In genomic region chr10:117478202-117478930, GRCm38 (mm10) we compare ENCODE assay signal across 10 mouse cellular contexts.
DNase-seq lines count a peak whose midpoint lies in the region; ATAC-seq and TF ChIP-seq lines count a peak whose summit lies in the region.
"Had no signal": no experiment of that assay in that cellular context is flagged by ENCODE, and none has a peak within 500 bp of the region (broad histone marks: within the 10 kb centered on the region; RNA-seq: fewer than 3 reads in every experiment).

No protein-coding gene starts in this region.

- TF ChIP-seq CTCF in liver, postnatal 0 days (IDR thresholded peaks at IDR 0.05; ENCODE audit: low read depth) = no peak

- H3K4me3 ChIP-seq in forebrain, embryonic 16.5 days (replicated peaks; ENCODE audit: low read length) = peak overlapping the region; percentile 32
- H3K4me3 ChIP-seq in midbrain, embryonic 15.5 days = peak overlapping the region; percentile 25
- H3K4me3 ChIP-seq in liver, postnatal 0 days (ENCODE audit: low read depth, low read length) = no peak overlapping the region
- H3K4me3 ChIP-seq in liver, embryonic 11.5 days (ENCODE audit: low read depth, low read length) = no peak overlapping the region
- H3K4me3 ChIP-seq: heart, embryonic 15.5 days had no signal

- H3K27ac ChIP-seq in forebrain, embryonic 16.5 days (ENCODE audit: low read length) = no peak overlapping the region
- H3K27ac ChIP-seq in midbrain, embryonic 15.5 days = peak overlapping the region; percentile 63
- H3K27ac ChIP-seq in liver, postnatal 0 days (ENCODE audit: low read depth) = no peak overlapping the region
- H3K27ac ChIP-seq in liver, embryonic 11.5 days (ENCODE audit: low read depth, low read length) = no peak overlapping the region
- H3K27ac ChIP-seq: heart, embryonic 15.5 days had no signal

- H3K4me1 ChIP-seq in forebrain, embryonic 16.5 days (replicated peaks; ENCODE audit: control insufficient read depth, insufficient read depth, low read length) = peaks cover 4% of the 10 kb centered on the region; the same call in 1 of the 2 replicates
- peaks cover 4% of the 10 kb centered on the region; the same call in 1 of the 2 replicates for H3K4me1 ChIP-seq in midbrain, embryonic 15.5 days
- H3K4me1 ChIP-seq in liver, postnatal 0 days (ENCODE audit: insufficient read depth) = no peaks in the 10 kb centered on the region
- H3K4me1 ChIP-seq in liver, embryonic 11.5 days (replicated peaks; ENCODE audit: control insufficient read depth, insufficient read depth, low read length) = no peaks in the 10 kb centered on the region
- H3K4me1 ChIP-seq: heart, embryonic 15.5 days had no signal

- 19% methylated on average over 23 of the region's 23 CpGs for WGBS in forebrain, embryonic 16.5 days
- 29% methylated on average over 23 of the region's 23 CpGs for WGBS in midbrain, embryonic 15.5 days
- 85% methylated on average over 23 of the region's 23 CpGs for WGBS in liver, postnatal 0 days (ENCODE audit: insufficient replicate concordance)
- WGBS in liver, embryonic 11.5 days = 82% methylated on average over 23 of the region's 23 CpGs

- peak overlapping the region; percentile 41 for H3K9ac ChIP-seq in forebrain, embryonic 16.5 days (replicated peaks; ENCODE audit: low read depth, low read length)
- peak overlapping the region; percentile 25; the same call in 1 of the 2 replicates for H3K9ac ChIP-seq in midbrain, embryonic 15.5 days
- no peak overlapping the region for H3K9ac ChIP-seq in liver, postnatal 0 days (replicated peaks)
- no peak overlapping the region for H3K9ac ChIP-seq in liver, embryonic 11.5 days (ENCODE audit: low read depth, low read length)
- H3K9ac ChIP-seq: heart, embryonic 15.5 days had no signal

- H3K27me3 ChIP-seq in forebrain, embryonic 16.5 days (replicated peaks; ENCODE audit: control insufficient read depth, insufficient read depth, low read length) = no peaks in the 10 kb centered on the region
- no peaks in the 10 kb centered on the region; the same call in 1 of the 2 replicates for H3K27me3 ChIP-seq in midbrain, embryonic 15.5 days (replicated peaks)
- H3K27me3 ChIP-seq in liver, postnatal 0 days (ENCODE audit: insufficient read depth, low read length) = no peaks in the 10 kb centered on the region
- no peaks in the 10 kb centered on the region for H3K27me3 ChIP-seq in liver, embryonic 11.5 days (replicated peaks; ENCODE audit: control insufficient read depth, insufficient read depth, low read length)
- H3K27me3 ChIP-seq: heart, embryonic 15.5 days; Patski had no signal

- no peaks in the 10 kb centered on the region for H3K36me3 ChIP-seq in forebrain, embryonic 16.5 days (ENCODE audit: control insufficient read depth, insufficient read depth)
- H3K36me3 ChIP-seq in midbrain, embryonic 15.5 days (replicated peaks) = no peaks in the 10 kb centered on the region
- no peaks in the 10 kb centered on the region for H3K36me3 ChIP-seq in liver, postnatal 0 days (replicated peaks; ENCODE audit: insufficient read depth, low read length)
- H3K36me3 ChIP-seq in liver, embryonic 11.5 days (ENCODE audit: control insufficient read depth, insufficient read depth, low read length) = 0 out of 2 replicates have a peak, but pooled peaks cover 2% of the 10 kb centered on the region
- H3K36me3 ChIP-seq: heart, embryonic 15.5 days had no signal

- 0 out of 2 replicates have a peak, but pooled peaks cover 4% of the 10 kb centered on the region for H3K9me3 ChIP-seq in forebrain, embryonic 16.5 days (ENCODE audit: control insufficient read depth, low read length)
- H3K9me3 ChIP-seq in midbrain, embryonic 15.5 days = no peaks in the 10 kb centered on the region
- H3K9me3 ChIP-seq in liver, postnatal 0 days (ENCODE audit: low read length) = no peaks in the 10 kb centered on the region
- H3K9me3 ChIP-seq in liver, embryonic 11.5 days (ENCODE audit: control insufficient read depth, low read length) = peaks cover 2% of the 10 kb centered on the region; the same call in 1 of the 2 replicates
- H3K9me3 ChIP-seq: heart, embryonic 15.5 days had no signal

- ATAC-seq in forebrain, embryonic 16.5 days = peak; percentile 91
- peak; percentile 88 for ATAC-seq in midbrain, embryonic 15.5 days (replicated peaks)
- ATAC-seq in liver, postnatal 0 days = no peak
- ATAC-seq in liver, embryonic 11.5 days (replicated peaks; ENCODE audit: low FRiP score) = no peak
- ATAC-seq: Patski had no signal

- peak; percentile 53 for DNase-seq in testis, postnatal 10 days (ENCODE audit: low spot score)
- DNase-seq in testis, postnatal 14 days (ENCODE audit: low spot score) = no peak
- DNase-seq in kidney, postnatal 36 days = peak; percentile 53 to 68
- no peak for DNase-seq in liver, postnatal 0 days
- DNase-seq in lung, postnatal 25 days (ENCODE audit: low spot score) = no peak
- DNase-seq in liver, embryonic 11.5 days (ENCODE audit: low spot score) = no peak

- TF ChIP-seq EP300 in liver, postnatal 0 days (IDR thresholded peaks at IDR 0.05; ENCODE audit: low read depth) = no peak

- H3K4me2 ChIP-seq in forebrain, embryonic 16.5 days (ENCODE audit: low read length) = peak overlapping the region; percentile 51
- peak overlapping the region; percentile 48 for H3K4me2 ChIP-seq in midbrain, embryonic 15.5 days
- H3K4me2 ChIP-seq in liver, postnatal 0 days (ENCODE audit: low read depth, low read length) = no peak overlapping the region
- no peak overlapping the region for H3K4me2 ChIP-seq in liver, embryonic 11.5 days
- H3K4me2 ChIP-seq: heart, embryonic 15.5 days had no signal

Comparison
In these comparisons a context has a peak if more than half of its experiments do, and no peak if none do; other contexts are left out.
1. DNase-seq: peak in testis, postnatal 10 days (single experiment) and kidney, postnatal 36 days (2 of 2); none in testis, postnatal 14 days (single experiment), liver, postnatal 0 days (single experiment), lung, postnatal 25 days (single experiment) and liver, embryonic 11.5 days (single experiment).
2. ATAC-seq: peak in forebrain, embryonic 16.5 days (single experiment) and midbrain, embryonic 15.5 days (single experiment); none in liver, postnatal 0 days (single experiment) and liver, embryonic 11.5 days (single experiment).
3. H3K4me2 ChIP-seq: peak in forebrain, embryonic 16.5 days (single experiment) and midbrain, embryonic 15.5 days (single experiment); none in liver, postnatal 0 days (single experiment) and liver, embryonic 11.5 days (single experiment).
4. H3K4me3 ChIP-seq: peak in forebrain, embryonic 16.5 days (single experiment) and midbrain, embryonic 15.5 days (single experiment); none in liver, postnatal 0 days (single experiment) and liver, embryonic 11.5 days (single experiment).
5. H3K9ac ChIP-seq: peak in forebrain, embryonic 16.5 days (single experiment) and midbrain, embryonic 15.5 days (single experiment); none in liver, postnatal 0 days (single experiment) and liver, embryonic 11.5 days (single experiment).